Mouse (Mus musculus) regulatory T cell (primary cell): ENCODE measurements at regions not wholly inside any gene's neighbourhood (a gene's known extent, or its start where the extent isn't known, plus 50 kb on each side); places are given as distances from the start of the nearest gene placed in this dataset.

Source experiments
- in situ Hi-C: fragments of 300-600 bp; cut with MboI, MseI; formaldehyde crosslinking; loops from one replicate; pipeline ENCODE4 v1.15.1; 2025; ENCODE audit warnings: high pct_unique_total_duplicates

DNA sequence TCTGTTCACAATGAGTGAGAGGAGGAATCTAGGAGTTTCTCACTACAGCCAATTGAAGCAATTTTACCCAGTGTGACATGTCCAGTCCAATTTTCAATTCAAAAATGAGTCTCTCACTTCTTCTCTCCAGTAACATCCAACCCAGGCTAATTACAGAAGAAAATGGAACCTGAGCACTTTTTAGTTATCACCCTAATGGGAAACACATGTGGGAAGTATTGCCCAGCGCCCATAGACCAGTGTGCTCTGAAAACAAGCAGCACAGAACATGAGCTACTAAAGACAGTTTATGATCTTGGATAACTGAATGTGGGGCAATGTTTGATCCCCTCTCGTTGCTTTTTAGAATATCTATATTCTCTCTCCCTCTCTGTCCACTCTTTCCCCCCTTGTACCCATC, 70.5 kb upstream of the Efemp1 start:
- in situ Hi-C loops = no loop called here

DNA sequence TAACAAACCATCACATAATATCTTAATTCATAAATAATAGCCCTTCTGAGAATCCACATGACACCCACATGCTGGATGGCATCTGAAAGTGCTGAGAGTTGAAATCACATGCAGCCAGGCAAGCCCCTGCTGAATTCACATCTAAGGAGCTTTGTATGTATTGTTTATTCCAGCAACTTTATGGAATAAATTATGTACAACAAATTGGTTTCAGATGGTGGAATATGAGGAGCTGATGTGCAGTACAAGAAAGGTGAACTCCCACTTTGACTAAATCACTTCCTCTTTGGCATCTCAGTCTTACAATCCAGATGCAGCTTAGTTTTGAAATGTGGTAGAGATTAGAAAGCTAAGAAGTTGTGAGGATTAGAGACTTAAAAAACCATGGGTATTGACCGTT, 82.2 kb upstream of the Efemp1 start:
- in situ Hi-C loops = no loop called here

DNA sequence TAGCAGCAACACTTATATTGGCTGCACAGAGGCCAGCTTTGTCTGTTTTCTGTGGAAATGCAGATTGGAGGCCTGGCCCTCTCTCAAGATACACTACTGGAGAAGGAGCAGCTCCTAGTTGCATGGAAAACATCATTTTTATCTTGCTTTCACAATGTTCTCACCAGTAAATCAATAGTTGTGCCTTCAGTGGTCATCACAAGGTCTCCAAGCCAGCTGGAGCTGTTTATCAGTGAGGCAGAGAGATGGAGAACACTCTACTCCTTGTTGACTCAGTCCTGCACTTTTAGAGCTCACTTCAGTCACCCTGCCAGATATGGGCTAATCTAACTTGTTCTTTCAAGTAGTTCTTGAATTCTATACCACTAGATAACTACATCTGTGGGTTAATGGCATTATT, 92.3 kb upstream of the Efemp1 start:
- in situ Hi-C loops = no loop called here

DNA sequence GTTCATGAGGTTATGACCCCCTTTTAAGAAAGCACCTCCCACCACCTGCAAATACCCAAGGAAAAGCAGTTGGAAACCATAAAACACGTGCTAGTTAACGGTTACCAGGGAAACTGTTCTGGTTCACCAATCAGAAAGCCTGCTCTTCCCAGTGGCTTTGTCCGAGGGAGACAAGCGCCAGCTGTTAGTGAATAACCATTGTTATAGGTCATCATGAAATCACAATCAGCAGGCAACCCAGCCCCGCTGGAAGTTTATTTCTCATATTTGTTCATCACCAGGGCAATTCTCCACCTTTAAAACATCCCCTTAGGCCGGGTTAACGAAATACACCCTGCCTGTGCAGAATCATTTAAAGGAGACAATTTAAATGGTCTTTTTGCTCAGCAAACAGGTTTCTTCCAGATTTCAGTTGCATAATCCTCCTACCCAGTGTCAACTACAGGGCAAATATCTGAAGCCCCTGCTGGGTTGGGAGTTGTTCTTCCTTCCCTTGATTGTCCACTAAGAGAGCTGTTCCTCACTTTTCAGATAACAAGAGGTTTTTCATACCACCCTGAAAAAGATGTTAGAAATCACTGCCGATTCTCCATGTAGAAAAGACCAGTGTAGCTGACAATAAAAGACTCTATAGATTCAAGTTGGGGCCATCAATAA, 117.9 kb upstream of the Efemp1 start:
- in situ Hi-C loops = no loop called here

DNA sequence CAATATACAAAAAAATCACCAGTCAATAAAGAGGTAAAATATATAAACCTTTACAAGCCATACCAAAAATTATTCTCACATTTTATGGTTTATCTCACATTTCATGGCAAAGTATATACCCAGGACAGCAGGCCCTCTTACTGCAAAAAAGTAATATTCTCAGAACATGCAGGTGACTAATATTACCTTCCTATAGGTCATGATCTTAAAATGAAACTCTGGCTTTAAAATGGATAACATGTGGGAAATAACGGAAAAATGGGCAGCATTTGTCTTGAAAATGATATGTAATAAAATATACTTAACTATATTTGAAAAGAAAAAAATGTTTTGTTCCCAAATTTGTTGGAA, 118.4 kb upstream of the Efemp1 start:
- in situ Hi-C loops = no loop called here

DNA sequence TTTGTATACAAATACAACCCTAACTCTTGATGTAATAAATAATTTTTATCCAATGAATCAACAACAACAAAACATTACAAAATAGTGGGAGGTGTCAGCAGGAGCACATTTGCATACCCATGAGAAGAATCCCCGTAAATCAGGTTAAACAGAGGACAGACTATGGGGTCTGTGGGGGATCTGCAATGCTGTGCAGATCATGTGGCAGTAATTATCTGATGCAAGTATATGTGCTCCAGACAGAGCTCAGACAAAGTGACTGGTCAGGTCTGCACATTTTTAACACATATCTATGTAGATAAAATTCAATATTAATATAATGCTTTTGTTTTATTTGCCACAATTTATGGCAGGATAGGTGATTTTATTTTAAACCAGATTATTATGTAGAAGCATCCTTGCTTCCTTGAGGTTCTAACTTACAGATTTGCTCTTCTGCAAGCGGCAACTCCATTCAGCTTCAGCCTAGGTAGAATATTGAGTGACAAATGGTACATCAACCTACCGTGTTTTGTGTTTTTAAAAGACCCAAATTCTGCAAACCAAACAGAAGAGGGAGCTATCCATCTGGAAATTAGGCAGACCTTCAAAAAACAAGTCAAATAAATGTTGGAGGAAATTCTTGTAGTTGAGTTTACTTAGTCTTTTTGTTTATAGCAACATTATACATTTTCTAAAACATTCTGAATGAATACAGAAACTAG, 119.0 kb upstream of the Efemp1 start:
- in situ Hi-C loops = no loop called here

DNA sequence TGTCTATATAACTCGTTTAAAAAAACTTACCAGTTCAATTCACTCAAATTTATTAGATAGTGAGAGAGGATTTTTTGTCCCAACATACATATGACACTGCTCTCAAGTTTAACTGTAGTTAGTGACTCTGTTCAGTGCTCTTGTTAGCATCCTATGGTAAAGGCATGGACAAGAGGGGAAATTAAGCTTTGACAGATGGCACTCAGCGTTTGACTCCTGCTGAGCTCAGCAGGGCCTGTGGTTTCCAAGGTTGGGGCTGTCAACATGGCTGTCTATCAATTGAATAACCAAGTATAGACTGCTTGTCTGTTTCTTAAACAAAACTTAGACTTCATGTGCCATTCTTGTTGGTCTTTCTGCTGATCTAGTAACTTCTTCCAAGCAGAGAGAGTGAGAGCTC, 122.9 kb upstream of the Efemp1 start:
- in situ Hi-C loops = no loop called here

DNA sequence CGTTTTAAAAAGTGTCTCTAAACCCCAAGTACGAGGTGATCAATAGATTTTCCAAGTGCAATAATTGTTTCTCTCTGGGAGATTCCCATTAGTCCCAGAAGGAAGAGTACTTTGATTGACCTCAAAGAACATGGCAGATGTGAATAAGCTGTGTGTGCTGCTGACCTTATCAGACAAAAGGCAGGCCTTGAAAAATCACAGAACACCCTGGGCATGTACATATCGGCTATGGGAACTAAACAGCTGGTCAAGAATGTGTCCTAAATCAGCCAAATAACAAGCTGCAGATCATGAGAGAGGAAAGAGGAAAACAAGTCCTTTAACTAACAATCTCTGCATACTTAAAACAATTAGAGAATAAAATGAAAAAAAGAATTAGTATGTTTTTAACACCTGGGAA, 125.4 kb upstream of the Ccdc85a start:
- in situ Hi-C loops = no loop called here

DNA sequence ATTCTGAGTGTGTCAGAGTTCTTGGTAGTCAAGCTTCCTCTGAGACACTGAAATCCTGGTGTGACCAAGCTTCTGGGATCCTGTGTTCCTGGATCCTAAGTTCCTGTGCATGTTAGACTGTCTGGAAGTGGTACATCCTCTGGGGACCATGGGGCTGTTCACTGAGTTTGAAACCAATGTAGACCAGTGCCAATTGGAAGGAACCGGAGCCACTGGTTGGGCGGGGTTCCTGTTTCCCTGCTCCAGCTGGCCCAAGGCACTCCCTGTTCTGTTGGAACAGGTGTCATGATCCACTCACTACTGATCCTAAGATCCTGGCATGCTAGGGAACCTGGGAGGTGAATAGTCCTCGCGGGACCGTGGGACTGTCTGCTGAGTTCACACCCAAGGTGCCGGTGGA, 124.3 kb upstream of the Ccdc85a start:
- in situ Hi-C loops = no loop called here

DNA sequence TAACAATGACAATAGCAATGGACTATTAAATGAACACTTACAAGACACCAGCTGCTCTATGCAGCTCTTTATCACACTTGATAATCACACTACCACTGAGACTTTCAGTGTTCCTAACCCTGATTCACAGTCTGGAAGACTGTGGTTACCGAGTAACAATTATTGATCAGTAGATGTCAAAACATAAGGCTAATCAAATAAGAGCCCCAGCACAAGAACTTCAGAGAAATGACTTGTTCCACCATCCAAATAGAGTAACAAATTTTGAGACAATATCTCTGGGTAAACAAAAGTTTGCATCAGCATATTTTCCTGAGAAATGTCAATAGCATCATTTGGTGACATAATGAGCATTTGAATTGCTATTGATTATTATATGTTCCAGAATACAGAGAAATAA, 118.3 kb upstream of the Ccdc85a start:
- in situ Hi-C loops = no loop called here

DNA sequence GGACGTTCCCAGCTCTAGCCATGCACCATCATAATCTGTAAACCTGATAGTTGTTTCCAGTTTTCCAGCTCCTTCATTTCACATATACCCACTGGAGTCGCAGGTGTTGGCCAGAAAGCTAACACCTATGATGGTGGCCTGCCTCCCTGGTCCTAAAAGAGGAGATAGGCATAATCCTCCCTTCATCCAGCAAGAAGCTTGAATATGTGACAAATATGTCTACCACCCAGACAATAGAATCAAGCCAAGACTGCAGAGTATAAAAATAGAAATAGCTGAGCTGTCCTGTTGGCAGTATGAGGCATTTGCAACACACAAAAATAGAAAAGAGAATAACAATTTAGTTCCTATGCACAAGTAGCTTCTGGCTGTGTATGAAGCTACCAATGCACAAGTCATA, 117.3 kb upstream of the Ccdc85a start:
- in situ Hi-C loops = no loop called here

DNA sequence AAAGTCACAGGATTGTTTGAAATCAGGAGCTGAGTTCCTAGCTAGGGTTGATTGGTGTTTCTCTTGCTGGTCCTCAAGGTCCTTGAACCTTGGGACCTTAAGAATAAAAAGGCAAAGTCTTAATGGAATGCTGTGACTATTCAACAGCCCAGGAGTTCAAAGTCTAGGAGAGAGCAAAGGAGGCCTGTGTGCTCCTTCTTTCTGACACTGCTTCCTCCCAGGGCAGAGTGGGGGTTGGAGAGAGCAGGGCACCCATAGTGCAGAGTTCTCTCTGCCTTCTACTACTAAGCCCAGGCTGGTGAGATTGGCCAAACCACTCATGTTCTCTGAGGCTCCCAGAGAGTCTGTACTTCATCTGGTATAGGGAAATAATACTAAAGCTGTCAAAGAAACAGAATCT, 115.6 kb upstream of the Ccdc85a start:
- in situ Hi-C loops = no loop called here

DNA sequence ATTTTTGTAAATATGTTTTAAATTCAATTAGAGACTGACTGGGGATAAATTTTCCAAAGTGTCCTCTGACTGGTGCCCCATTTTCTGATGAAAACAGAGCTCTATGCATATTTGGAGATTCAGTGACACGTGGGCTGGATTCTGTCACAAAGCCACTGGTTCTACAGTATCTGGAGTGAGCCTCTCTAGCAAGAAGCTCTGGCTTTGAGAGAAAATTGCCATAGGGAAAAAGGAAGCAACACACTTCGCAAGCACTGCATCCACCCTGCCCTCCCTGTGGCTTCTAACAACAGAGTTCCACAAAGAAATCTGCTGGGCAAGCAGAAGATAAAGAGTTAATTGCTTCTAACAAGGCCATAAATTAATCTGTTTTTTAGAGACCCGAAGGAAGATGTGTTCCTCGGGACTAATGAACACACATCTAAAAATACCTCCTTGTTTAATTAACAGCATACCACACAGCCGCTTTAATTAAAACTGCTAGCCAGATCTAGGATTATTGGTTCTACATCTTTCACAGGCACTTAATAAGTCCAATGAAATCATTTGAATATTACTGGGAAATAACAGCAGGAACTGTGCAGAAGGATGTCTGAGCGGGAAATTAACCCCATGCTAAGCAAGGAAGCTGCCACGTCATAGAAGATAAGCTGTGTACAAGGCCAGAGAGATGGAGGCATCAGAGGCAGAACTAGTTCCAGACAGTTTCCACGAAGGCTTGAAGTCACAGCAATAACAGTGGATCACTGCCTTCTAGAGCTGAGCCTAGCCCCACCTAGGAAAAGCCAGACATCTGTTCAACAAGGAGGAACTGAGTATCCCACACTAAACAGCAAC, 113.7 kb upstream of the Ccdc85a start:
- in situ Hi-C loops = no loop called here

DNA sequence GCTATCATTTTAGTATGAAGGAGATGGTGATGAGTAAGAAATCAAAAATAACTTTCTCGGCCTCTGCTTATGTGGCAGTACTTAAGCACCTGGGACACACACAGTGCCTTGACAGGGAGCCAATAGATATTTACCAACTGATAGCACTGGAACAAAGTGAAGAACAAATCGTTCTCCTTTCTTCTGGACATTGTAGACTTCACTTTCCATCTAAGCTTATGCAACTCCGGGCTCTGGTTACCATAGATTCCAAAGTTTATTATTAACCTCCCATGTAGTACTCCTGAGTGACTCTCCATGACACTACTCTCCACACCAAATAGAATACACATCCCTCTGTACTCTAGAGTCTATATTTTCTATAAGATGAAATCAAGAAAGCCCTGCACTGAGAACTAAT, 110.9 kb upstream of the Ccdc85a start:
- in situ Hi-C loops = no loop called here

DNA sequence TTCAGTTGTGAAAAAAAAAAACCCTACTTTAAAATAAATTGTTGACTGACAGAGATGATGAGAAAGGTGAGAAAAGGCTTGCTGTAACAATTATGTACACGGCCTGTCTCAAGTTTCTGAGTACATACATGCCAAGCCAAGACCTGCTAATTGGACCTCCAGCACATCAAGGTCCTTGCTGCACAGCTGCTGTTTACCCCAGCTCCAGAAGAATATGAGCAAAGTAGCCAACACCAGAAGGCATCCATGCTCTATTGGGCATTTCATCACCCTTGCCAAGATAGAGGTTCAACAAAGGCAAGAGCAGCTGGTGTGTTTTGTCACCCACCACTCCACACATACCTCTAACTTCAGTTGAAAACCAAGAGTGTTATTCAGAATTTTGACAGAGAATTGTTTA, 109.2 kb upstream of the Ccdc85a start:
- in situ Hi-C loops = no loop called here

DNA sequence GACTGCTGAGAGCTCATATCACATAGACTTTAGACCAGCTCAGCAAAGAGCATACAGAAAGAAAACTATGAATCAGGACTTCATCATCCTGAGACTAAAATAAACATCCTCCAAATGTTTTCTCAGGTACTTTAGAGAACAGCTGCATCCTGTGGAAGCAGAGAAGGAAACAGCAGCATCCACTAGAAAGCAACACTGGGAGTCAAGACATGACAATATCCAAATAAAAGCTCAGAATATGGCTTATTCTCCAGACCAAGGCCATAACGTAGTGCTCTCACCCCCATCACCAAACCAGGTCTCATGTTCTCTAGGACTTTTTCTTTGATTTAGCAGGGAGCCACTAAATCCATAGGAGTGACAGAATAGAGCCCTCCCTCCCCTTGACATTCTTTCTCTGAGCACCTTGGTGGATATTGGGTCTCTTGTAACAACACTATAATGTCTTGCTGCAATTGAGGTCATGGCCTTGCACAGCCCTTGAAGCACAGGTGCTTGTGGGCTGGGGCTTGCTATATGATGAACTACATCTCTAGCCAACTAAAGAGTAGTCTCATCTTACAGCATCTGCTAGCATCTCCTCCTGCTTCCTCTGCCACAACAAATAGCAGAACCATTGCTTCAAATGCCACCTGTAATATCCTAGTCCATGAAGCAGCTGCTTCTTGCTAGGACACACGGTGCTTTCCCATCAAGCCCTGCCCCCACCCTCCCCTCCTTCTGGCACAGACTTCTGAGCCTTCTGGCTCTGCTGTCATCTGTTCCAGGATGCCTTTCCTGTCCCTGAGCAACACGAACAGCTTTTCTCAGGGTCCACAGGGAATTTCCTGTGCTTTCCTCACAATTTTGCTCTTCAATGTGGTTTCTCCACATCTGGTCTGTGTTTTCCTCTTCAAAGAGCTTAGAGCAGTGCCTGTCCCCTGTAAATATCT, 108.4 kb upstream of the Ccdc85a start:
- in situ Hi-C loops = no loop called here

DNA sequence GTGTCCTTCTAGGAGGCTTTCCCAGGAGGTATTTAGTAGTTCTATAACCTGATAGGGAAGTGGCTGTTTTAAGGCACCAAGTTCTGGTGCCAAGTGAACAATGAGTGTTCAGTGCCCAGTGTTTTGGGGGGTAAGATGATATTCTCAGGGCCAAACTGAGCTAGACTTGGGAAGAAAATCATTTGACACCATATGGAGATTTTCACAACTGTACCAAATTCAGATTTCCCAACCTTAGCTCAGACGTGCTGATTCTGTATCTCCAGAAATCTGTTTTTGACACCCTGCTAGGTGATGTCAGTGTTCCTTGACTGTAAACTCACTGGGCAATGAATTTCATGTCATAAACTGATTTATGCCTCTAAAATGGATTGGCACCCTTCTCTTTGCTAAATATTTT, 104.3 kb upstream of the Ccdc85a start:
- in situ Hi-C loops = no loop called here

DNA sequence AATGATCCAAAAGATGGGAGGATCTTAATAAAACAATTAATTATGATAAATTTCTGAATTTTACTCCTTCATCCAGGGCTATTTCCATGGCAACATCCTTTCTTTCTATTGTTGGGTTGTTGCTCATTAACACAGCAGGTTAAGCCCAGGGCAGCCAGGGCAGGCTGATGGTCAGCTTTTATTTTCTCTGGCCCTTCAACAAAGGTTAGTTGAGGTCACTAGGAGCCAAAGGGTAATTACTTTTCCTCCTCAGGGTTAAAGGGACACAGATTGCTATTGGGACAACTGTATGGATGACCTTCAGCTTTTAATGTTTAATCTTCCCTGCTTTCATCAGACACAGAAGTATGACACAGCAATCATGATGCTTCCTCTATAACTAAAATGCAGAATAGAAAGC, 101.3 kb upstream of the Ccdc85a start:
- in situ Hi-C loops = no loop called here

DNA sequence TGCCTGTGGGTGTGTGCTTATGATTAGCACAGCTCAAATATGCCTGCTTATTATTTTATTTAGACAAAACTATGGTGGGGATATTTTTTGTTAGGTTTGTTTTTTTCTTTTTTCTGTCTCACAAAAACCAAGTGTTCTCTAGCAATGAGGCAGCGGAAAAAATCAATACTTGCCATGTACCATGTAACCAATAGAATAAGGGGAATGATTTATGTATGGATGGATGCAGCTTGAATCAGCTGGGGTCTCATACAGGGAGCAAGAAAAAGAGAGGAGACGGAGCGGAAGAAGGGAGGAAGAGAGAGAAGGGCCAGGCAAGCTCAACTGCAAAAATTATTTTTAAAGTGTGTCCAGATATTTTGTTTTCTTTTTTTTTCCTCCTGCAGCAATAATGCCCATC, 97.2 kb upstream of the Ccdc85a start:
- in situ Hi-C loops = no loop called here

DNA sequence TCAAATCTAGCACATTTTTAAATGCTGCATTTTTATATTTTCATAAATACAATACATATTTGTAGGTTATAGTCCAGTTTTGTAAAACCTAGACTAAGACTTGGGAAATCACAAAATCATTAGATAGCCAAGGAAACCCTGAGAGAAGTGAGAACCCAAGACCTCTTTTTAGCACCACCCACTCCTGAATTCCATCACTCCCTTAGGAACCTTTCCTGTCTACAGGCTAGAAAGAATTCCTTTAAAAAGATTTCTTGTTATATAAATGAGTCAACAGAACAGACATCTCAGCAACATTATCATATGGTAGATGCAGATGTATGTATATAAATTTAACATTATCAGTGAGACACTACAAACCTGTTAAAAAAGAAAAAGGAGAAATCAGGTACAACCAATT, 86.6 kb upstream of the Ccdc85a start:
- in situ Hi-C loops = loop anchor here (25.0 kb wide), 1 partner anchor 1667 kb away; no protein-coding TSS in a partner anchor

DNA sequence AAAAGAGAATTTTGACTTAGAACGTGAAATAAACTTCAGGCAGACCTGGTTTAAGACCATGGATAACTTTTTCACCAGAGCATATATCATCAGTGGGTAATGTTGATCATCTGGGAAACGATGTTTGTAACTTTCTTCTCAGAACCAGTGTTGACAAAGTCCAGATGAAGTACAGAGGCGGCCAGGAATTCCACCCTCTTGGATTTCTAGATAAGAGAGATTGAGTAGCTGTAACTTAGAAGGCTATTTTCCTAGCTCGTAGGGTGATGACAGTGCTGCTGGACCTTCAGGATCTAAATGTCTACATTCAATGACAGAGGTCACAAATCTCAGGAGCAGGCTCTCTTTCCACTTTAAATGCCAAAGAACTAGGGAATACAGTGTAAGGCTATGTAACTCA, 85.2 kb upstream of the Ccdc85a start:
- in situ Hi-C loops = loop anchor here (25.0 kb wide), 1 partner anchor 1668 kb away; no protein-coding TSS in a partner anchor

DNA sequence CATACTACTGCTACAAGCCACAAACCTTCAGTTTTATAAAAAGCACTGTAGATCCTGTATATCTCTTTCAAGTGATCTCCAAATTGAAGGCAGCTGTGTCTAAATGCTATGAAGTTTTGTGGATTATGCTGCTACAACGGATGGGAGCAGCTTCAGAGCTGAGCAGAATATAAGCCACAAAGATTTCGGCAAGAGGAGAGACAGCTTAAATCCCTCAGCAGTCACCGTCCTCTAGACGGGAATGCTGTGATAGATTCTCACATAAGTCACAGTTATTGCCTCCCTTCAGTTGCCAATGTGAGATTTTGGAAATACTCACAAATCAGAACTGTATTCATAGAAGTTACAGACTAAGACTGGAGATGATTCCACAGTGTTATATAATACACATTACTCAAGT, 76.3 kb upstream of the Ccdc85a start:
- in situ Hi-C loops = loop anchor here (25.0 kb wide), 1 partner anchor 1677 kb away; no protein-coding TSS in a partner anchor
